Mouse (Mus musculus): ENCODE measurements around the gene Tpst2. TPM values are rescaled to one million over a fixed set of nuclear protein-coding genes. Genes with fewer than 3 reads are reported as not detected.

The Tpst2 gene
- total and polyA plus RNA-seq, 2 experiments = 27.7 to 35.7 TPM

DNA sequence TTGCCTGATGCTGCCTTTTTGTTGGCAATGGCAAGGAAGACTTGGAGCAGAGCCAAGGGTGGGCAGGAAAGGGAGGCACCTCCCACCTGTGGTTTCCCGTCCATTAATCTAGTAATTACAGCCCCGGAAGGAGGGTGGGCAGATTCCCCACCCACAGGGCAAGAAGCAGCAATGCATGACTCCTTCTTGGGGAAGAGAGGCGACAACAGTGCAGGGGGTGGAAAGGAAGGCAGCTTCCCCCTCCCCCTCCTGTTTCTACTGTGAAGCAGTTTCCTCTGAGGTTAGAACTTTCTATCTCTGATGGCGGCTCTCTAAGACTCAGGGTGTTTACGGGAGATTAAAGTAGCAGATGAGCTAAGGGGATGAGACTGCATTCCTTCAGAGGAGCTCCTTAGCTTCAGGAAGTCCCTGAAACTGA is 34.1 kb upstream of the Tpst2 start:
- Histone ChIP-seq H3K27me3 (ENCODE audit: control insufficient read depth, insufficient read depth, low read length) (no peaks in the 10 kb centered on the region), H3K4me1 (ENCODE audit: control insufficient read depth, insufficient read depth, low read length) (peaks cover 7% of the 10 kb centered on the region; the same call in 1 of the 2 replicates), H3K36me3 (ENCODE audit: control insufficient read depth, insufficient read depth, low read length) (no peaks in the 10 kb centered on the region), H3K4me3 (ENCODE audit: insufficient read depth, low read depth, low read length) (no peak overlapping the region), H3K79me2 (ENCODE audit: control insufficient read depth, insufficient read depth, low read length) (no peaks in the 10 kb centered on the region), H3K9ac (ENCODE audit: low read depth, low read length) (no peak overlapping the region), H3K27ac (replicated peaks; ENCODE audit: insufficient read depth, low read depth, low read length) (peak overlapping the region; percentile 37; the same call in 1 of the 2 replicates)
- no peak for TF ChIP-seq CTCF (IDR thresholded peaks at IDR 0.05; ENCODE audit: low read depth, low read length)
- TF ChIP-seq POLR2A (IDR thresholded peaks at IDR 0.05; ENCODE audit: extremely low read depth, insufficient read depth, low read length) = no peak
- no peak for DNase-seq (ENCODE audit: extremely low read depth, low read depth, low spot score)
- 69% methylated on average over 5 of the region's 5 CpGs for WGBS

GRCm38 (mm10) chr5:112243041-112243440 is 33.5 kb upstream of the Tpst2 start:
- 35% methylated on average over 5 of the region's 5 CpGs for WGBS

DNA sequence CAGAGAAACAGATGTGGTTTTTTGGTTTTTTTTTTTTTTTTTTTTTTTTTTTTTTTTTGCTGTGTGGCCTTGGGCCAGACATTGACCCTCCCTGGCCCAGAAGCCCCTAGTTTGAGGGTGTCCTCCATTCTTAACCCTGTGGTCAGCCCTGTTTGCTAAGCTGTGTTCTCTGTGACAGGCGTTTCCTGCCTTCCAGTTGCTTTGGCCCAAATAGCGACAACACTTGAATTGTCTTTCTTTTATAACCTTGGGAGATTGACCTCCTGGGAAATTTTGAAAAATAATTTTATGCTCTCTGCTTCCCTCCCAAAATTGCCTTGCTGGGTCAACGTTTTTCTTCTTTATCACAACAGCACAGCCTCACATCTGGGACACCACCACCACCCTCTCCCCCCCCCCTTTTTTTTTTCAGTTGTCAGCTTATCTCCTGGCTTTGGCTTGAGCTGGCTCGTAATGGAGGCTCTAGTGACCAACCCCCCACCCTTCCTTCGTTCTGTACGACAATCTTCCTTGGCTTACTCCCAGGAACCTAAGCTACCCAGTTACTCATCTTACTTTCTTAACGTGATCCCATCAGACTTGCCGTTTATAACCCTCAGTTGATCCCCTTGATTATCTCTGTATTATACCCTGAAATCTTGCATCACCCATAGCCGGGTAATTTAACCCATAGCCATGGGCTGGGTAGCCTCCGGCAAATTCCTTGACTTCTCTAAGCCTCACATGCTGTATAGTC is 32.8 kb upstream of the Tpst2 start:
- Histone ChIP-seq H3K27ac (replicated peaks; ENCODE audit: insufficient read depth, low read depth, low read length) (peak overlapping the region; percentile 5; the same call in 1 of the 2 replicates), H3K4me1 (ENCODE audit: control insufficient read depth, insufficient read depth, low read length) (peaks cover 7% of the 10 kb centered on the region; the same call in 1 of the 2 replicates), H3K9ac (ENCODE audit: low read depth, low read length) (no peak overlapping the region), H3K79me2 (ENCODE audit: control insufficient read depth, insufficient read depth, low read length) (no peaks in the 10 kb centered on the region), H3K27me3 (ENCODE audit: control insufficient read depth, insufficient read depth, low read length) (no peaks in the 10 kb centered on the region), H3K36me3 (ENCODE audit: control insufficient read depth, insufficient read depth, low read length) (no peaks in the 10 kb centered on the region), H3K4me3 (ENCODE audit: insufficient read depth, low read depth, low read length) (no peak overlapping the region)
- no peak for DNase-seq (ENCODE audit: extremely low read depth, low read depth, low spot score)
- TF ChIP-seq CTCF (IDR thresholded peaks at IDR 0.05; ENCODE audit: low read depth, low read length) (no peak), POLR2A (IDR thresholded peaks at IDR 0.05; ENCODE audit: extremely low read depth, insufficient read depth, low read length) (no peak)
- 60% methylated on average over 10 of the region's 10 CpGs for WGBS

More at GRCm38 (mm10) chr5:112243041-112243440, 33.5 kb upstream of the Tpst2 start:
- Histone ChIP-seq H3K9ac (ENCODE audit: low read depth, low read length) (no peak overlapping the region), H3K27me3 (ENCODE audit: control insufficient read depth, insufficient read depth, low read length) (no peaks in the 10 kb centered on the region), H3K36me3 (ENCODE audit: control insufficient read depth, insufficient read depth, low read length) (no peaks in the 10 kb centered on the region), H3K79me2 (ENCODE audit: control insufficient read depth, insufficient read depth, low read length) (no peaks in the 10 kb centered on the region), H3K27ac (replicated peaks; ENCODE audit: insufficient read depth, low read depth, low read length) (no peak overlapping the region; the same call in none of the 2 replicates), H3K4me1 (ENCODE audit: control insufficient read depth, insufficient read depth, low read length) (peaks cover 7% of the 10 kb centered on the region; the same call in 1 of the 2 replicates), H3K4me3 (ENCODE audit: insufficient read depth, low read depth, low read length) (no peak overlapping the region)
- peak; percentile 30 for DNase-seq (ENCODE audit: extremely low read depth, low read depth, low spot score)
- TF ChIP-seq CTCF (IDR thresholded peaks at IDR 0.05; ENCODE audit: low read depth, low read length) (no peak), POLR2A (IDR thresholded peaks at IDR 0.05; ENCODE audit: extremely low read depth, insufficient read depth, low read length) (no peak)

GRCm38 (mm10) chr5:112244275-112244562 is 32.3 kb upstream of the Tpst2 start:
- 54% methylated on average over 1 of the region's 1 CpGs for WGBS
- no peaks in the 10 kb centered on the region for H3K36me3 ChIP-seq (ENCODE audit: control insufficient read depth, insufficient read depth, low read length)
- DNase-seq (ENCODE audit: extremely low read depth, low read depth, low spot score) = no peak
- H3K27ac ChIP-seq (replicated peaks; ENCODE audit: insufficient read depth, low read depth, low read length) = 0 out of 2 replicates have a peak overlapping the region, but pooled peaks have one; percentile 5
- no peaks in the 10 kb centered on the region for H3K27me3 ChIP-seq (ENCODE audit: control insufficient read depth, insufficient read depth, low read length)
- no peak overlapping the region for H3K9ac ChIP-seq (ENCODE audit: low read depth, low read length)
- H3K79me2 ChIP-seq (ENCODE audit: control insufficient read depth, insufficient read depth, low read length) = no peaks in the 10 kb centered on the region
- TF ChIP-seq POLR2A (IDR thresholded peaks at IDR 0.05; ENCODE audit: extremely low read depth, insufficient read depth, low read length) (no peak), CTCF (IDR thresholded peaks at IDR 0.05; ENCODE audit: low read depth, low read length) (no peak)
- H3K4me1 ChIP-seq (ENCODE audit: control insufficient read depth, insufficient read depth, low read length) = peaks cover 7% of the 10 kb centered on the region; the same call in 1 of the 2 replicates
- H3K4me3 ChIP-seq (ENCODE audit: insufficient read depth, low read depth, low read length) = no peak overlapping the region

DNA sequence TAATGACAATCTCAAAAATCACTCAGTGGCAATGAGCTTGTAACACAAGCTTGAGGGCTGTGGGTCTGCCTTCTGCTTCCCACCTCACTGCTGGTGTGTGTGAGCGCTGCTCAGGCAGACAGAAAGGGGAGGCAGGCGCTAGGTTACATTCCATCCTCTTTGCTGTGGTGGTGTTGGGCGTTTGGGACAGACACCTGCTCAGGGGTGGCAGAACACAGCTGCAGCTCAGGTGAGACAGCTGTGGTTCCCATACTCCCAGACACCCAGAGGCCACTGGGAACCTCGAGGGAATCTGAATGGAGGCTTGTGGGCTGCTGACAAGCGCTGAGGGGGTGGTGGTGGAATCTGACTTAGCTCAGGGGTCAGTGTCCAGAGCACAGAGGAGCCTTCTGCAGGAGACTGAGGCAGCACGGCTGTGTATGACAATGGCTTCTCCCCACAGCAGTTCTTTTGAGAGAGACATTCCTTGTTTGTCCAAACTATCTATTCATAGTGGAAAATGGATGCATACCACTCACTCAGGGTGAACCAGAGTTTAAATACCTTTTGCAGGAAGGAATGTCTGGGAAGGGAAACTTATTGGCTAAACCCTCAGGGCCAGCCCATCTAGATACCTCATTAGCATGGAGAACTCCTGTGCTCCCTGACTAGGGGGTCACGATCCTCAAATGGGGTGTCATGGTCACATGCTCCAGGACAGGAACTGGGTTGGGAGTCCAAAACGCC is 31.4 kb upstream of the Tpst2 start:
- H3K9ac ChIP-seq (ENCODE audit: low read depth, low read length) = no peak overlapping the region
- DNase-seq (ENCODE audit: extremely low read depth, low read depth, low spot score) = no peak
- H3K27me3 ChIP-seq (ENCODE audit: control insufficient read depth, insufficient read depth, low read length) = no peaks in the 10 kb centered on the region
- no peaks in the 10 kb centered on the region for H3K36me3 ChIP-seq (ENCODE audit: control insufficient read depth, insufficient read depth, low read length)
- H3K79me2 ChIP-seq (ENCODE audit: control insufficient read depth, insufficient read depth, low read length) = no peaks in the 10 kb centered on the region
- 50% methylated on average over 8 of the region's 8 CpGs for WGBS
- H3K4me3 ChIP-seq (ENCODE audit: insufficient read depth, low read depth, low read length) = no peak overlapping the region
- H3K27ac ChIP-seq (replicated peaks; ENCODE audit: insufficient read depth, low read depth, low read length) = no peak overlapping the region
- peaks cover 7% of the 10 kb centered on the region; the same call in 1 of the 2 replicates for H3K4me1 ChIP-seq (ENCODE audit: control insufficient read depth, insufficient read depth, low read length)
- TF ChIP-seq POLR2A (IDR thresholded peaks at IDR 0.05; ENCODE audit: extremely low read depth, insufficient read depth, low read length) = no peak
- TF ChIP-seq CTCF (IDR thresholded peaks at IDR 0.05; ENCODE audit: low read depth, low read length) = no peak

Data from liver, adult 2 months (tissue).